Mouse (Mus musculus) layer of hippocampus, adult 9-11 months (tissue): ENCODE data around the gene Mthfd1l.

Experiments
- DNase-seq: peaks from one replicate; pipeline ENCODE4 v3.0.0; 2022

The Mthfd1l gene

DNA sequence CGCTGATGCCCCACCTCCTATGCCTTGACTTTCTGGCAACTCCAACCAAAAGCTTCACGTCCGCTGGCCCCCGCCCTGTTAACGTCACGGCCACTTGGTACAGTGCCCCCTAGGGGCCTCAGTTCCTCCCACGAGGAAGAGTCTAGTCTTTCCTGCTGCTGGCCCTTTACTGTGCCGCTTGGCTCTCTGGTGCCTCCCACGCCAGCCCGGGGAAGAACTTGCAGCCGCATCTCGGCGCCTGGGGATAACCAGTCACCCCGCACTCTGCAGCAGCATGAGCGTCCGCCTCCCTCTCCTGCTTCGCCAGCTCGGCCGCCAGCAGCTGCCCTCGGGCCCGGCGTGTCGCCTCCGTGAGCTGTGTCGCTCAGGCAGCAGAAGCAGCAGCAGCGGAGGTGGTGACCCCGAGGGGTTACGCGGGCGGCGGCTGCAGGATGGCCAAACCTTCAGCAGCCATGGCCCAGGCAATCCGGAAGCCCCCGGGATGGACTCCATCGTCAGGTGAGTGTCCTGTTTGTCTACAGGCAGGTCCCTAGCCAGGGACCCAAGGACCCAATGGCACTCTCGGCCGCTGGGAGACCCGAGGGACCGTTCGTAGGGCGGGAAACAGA is at the start of gene Mthfd1l:
Mthfd1l (plus strand) TSS at position 138 of the 608 bp plus-strand sequence.
- peak; percentile 85 for DNase-seq

- peak; percentile 46 for DNase-seq
Observed at GRCm38 (mm10) chr10:3928008-3928545, 44.8 kb upstream of the Mthfd1l start.

- no peak for DNase-seq
Observed at GRCm38 (mm10) chr10:3931831-3932230, 41.1 kb upstream of the Mthfd1l start.

DNA sequence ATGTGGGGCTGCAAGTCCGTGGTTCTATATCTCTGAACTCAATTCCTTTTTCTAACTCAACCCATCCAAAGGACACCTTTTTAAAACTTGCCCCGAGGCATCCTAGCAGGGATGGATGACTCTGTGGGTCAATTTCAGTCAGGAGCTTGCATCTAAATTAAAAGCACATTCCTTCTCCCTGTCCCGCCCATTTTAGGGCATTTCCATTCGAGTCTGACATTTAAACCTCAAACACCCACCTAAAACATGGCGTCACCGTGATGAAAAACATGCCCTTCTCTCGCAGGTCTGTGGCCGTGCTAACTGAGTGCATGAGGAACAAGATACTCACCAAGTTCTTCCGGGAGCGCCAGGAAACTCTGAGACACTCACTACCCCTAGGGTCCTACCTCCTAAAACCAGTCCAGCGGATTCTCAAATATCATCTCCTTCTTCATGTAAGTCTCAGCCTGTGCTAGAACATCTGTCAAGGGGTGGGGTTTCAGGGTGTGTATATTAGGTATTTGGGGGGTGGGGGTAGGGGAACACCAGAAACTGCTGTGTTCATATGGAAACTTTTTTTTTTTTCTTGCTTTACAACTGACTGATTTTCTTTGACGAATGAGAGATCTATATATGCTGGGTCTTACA is 39.5 kb upstream of the Mthfd1l start:
- DNase-seq = no peak

DNA sequence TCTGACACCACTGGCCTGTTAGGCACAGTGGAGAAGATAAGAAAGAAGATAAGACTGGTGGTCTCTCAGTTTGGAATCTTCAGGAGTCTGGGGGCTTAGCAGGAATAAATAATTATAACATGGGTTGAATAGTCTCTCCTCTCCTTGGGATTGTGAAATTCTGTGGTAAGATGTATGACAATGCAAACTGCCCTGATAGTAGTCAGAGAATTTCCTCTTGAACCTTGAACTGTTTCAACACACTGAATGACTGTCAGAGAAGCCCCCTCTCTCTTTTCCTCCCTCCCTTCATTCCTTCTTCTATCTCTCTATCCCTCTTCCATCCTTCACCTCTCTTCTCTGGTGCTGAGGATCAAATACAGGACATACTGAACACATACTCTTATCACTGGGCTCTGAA is 36.1 kb upstream of the Mthfd1l start:
- no peak for DNase-seq

- no peak for DNase-seq
Observed at GRCm38 (mm10) chr10:3939895-3940595, 32.9 kb upstream of the Mthfd1l start.

- DNase-seq = no peak
Observed at GRCm38 (mm10) chr10:3940596-3940975, 32.3 kb upstream of the Mthfd1l start.

DNA sequence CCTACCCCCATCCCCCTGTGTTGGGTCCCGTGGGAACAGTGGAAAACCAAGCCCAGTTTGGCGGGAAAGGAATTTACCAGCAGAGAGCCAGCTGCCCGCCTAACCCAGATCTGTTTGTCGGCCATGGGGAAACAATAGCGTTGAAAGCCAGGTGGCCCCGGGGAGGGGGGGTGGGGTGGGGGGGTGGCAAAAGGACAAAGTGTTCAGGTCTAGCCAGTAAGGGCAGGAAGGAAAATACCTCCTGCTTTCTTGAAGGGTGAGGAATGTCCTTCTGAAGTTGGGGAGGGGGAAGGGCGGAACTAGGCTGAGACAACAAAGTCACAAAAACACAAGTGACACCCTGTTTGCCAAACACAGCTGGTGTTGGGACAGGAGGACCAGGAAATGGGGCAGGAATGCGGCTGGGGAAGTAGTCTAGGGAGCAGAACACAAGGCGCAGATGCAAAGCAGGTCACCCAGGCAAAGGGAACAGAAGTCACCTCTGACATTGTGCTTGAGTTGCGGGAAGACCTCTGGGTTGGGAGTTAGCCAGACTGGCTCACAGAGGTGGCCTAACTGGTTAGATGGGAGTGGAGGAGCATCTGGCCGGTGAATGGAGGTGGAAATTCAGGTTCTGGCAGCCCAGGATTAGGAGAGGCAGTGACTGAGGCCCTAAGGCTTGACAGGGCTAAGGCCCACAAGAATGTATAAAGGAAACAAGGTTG is 31.7 kb upstream of the Mthfd1l start:
- no peak for DNase-seq

DNA sequence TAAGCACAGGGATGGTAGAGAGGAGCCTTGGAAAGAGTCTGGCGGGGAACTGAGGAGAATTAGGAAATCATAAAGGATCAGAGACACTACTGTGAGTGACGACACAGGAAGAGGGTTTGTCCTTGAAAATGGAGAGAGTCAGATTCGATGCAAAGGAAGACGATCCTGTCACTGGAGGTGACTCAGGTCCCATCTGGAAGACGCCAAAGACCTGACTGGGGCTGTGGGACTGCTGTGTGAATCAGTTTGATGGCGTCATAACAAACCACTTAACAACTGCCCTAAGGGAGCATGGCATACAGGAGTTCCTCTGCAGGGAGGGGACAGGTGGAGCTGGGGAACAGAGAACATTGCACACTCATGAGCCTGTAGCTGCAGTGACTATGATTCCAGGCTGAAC is 30.6 kb upstream of the Mthfd1l start:
- no peak for DNase-seq

DNA sequence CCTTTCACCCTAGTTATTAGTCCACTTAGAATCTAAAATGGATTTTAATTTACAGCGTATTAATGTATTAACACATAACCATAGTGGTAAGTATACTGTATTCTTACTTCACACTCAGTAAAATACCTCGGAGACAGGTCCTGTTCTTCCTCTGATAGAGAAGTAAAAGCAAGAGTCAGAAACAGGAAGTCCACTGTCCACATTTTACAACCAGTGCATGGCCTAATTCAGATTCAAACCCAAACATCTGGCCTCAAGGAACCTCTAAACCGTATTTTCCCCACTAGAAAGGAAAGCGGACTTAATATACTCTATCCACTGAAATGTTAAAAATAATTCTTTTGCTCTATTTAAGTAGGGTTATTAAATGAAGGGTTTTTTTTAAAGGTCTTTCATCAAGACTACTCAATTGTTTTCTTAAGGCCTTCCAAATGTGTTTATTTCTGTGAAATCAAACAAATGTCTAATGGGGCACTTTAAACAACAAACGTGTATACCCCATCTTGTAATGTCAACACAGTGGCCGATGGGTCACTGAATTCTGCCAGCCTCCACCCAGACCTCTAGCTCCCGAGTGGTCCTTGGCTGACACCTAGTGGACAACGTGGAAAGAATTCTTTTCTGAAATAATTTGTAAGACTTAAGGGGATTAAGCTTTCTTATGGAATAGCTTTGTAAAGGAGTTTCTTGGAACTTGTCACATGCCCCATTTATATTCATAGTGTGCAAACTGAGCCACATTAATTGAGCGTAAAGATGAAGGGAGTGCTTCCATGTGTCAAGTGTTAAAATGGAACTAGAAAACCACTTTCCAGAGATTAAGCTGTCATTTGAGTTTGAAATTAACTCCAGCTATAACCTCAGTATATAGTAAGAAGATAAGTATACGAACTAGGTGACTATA is 29.2 kb upstream of the Mthfd1l start:
- peak; percentile 14 for DNase-seq

GRCm38 (mm10) chr10:3946871-3947270 is 26.0 kb upstream of the Mthfd1l start:
- DNase-seq = no peak

- DNase-seq = no peak
Observed at GRCm38 (mm10) chr10:3947346-3947745, 25.6 kb upstream of the Mthfd1l start.

DNA sequence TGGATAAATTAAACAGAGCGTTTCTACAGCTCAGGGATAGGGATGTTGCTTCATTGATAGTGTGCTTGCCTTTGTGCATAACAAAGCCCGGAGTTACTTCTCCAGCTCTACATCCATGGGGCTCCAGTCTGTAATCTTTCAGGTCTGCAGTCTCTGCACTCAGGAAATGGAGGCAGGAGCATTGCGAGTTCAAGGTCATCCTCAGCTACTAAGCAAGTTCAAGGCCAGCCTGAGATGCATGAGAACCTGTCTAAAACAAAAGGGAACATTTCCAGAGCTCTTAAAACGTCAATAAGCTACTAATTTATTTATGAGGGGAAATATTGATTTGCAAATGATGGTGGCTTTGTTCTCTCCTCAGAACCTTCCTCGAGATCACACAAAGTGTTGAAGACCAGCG is 23.6 kb upstream of the Mthfd1l start:
- DNase-seq = no peak

DNA sequence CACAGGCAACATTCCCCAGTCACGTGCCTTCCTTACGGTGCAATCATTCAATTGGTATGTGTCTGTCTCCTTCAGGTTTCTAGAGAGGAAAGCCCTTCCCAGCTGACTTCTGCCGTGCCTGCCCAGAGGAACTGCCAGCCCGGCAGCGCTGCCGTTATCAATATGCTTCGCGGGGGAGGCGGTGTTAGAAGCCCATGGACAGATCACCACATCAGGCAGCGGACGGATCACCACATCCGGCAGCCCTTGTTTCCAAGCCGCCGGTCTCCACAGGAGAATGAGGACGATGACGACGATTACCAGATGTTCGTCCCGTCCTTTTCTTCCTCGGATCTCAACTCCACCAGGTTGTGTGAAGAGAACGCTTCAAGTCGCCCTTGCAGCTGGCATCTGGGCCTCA is 16.4 kb upstream of the Mthfd1l start:
- no peak for DNase-seq

GRCm38 (mm10) chr10:3958591-3958990 is 14.3 kb upstream of the Mthfd1l start:
- DNase-seq = no peak

- DNase-seq = no peak
Observed at GRCm38 (mm10) chr10:3969026-3969425, 3.9 kb upstream of the Mthfd1l start.

- no peak for DNase-seq
Observed at GRCm38 (mm10) chr10:3972237-3972636, 681 bp upstream of the Mthfd1l start.

DNA sequence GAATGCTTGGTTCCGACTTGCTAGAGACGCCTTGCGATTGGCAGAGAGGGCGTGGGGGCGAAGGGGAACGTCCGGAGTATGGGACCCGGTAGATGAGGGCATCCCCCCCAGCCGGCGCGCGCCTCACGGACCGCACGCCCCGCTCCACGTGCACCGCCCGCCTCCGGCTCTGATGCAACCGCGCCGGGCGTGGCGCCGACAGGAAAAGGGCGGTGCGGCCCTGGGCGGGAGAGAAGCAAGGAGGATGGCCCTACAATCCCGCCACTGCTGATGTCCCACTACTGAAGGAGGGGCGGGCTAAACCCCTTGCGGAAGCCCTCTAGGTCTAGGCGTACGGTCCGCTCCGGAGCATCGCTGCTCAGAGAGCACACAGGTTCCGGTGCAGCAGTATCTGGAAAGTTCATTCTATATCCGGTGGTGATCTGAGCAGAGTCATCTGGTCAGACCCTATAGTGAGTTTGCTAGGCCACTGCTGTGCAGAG is 712 bp downstream of the Mthfd1l start:
- DNase-seq = peak; percentile 86

DNA sequence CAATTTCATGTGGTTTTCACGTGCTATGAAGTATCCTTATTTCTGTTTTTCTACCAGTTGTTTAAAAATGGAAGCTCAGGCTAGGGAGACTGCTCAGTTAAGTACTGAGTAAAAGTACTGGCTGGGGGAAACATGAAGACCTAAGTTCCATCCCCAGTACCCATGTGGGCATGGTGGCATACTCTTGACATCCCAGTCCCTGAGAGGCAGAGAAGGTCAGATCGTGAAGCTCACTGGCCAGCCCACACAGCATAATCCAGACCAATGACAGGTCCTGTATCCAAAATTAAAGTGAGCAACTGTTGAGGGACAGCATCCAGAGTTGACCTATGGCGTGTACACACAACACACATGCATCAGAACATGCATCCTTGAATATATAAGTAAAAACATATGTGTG is 1.5 kb downstream of the Mthfd1l start:
- DNase-seq = no peak

DNA sequence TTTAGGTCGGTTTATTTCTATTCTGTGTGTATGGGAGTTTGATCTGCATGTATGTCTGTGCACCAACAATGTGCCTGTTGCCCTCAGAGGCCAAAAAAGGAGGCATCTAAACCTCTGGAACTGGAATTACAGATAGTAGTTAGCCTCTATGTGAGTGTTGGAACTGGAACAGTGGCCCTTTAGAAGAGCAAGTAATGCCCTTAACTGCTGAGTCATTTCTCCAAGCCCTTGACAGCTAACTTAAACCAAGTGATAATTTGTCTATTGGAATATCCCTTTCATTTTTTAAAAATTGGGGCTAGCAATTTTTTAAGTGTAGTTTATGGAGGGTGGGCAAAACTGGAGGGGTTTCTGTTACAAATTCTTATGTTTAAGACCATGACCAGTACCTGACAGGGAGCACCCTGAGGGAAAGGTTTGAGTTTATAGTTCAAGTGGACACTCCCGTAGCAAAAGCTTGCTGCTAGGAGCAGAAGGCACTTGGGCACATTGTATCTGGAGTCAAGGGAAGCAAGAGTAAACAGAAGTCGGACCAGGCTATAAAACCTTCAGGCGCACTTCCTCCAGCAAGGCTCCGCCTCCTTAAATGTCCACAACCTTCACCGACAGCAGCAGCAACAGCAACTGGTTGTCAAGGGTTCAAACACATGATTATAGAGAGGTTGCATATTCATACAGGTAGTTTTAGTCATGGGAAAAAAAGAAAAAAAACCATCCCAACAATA is 3.1 kb downstream of the Mthfd1l start:
- no peak for DNase-seq

DNA sequence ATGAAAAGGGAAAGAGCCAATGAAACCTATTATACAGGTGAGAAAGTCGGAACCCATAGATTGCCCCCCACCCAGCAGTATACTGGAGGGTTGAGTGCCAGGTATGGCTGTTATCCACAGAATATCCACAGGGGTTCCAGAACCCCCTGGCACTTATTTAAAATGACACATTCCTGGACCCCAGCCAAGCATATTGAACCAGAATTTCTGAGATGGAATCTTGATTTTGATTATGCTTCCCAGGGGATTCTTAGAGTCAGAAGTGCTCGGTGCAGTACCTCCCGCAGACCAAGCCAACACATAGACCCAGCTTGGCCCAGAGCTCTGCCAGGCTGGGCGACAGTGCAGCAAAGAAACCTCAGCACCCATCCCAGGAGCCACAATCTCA is 3.7 kb downstream of the Mthfd1l start:
- no peak for DNase-seq

DNA sequence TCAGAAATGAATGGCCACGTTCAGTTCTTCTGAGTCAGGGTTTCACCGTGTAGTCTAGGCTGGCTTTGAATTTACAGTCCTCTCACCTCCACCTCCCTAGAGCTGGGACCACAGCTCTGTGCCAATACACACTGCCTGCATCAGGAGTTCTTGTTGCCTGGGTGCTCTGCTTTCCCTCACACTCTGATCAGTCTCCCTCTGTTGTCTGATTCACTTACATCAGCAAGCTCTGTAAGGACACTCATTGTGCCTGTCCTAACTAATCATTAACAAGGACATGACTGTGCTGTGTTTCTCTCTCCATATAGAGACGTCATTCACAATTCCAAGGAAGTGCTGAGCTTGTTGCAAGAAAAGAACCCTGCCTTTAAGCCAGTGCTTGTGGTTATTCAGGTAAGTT is 5.4 kb downstream of the Mthfd1l start:
- DNase-seq = peak; percentile 36
